Mouse (Mus musculus) heart, postnatal 0 days (tissue): ENCODE results near the gene Adat1.

Source experiments
- CTCF ChIP-seq: IDR thresholded peaks from 2 replicates; pipeline ENCODE4 v1.5.1; 2016; ENCODE audit warnings: antibody characterized with exemption, control low read depth, low read depth
- EP300 ChIP-seq: IDR thresholded peaks from 2 replicates; pipeline ENCODE4 v1.6.1; 2016; ENCODE audit warnings: antibody characterized with exemption, low read depth

- TF ChIP-seq CTCF, result no peak
- no peak for TF ChIP-seq EP300
These were observed 40.2 kb downstream of the Adat1 start for GRCm38 (mm10) chr8:111951936-111952335.
